Mouse (Mus musculus) spleen, adult 2 months (tissue): ENCODE measurements around the gene Mgat3.

ENCODE experiments used
- CTCF ChIP-seq: fragments of 200-500 bp; IDR thresholded peaks from 2 replicates; pipeline ENCODE4 v1.5.1; 2011; ENCODE audit warnings: mild to moderate bottlenecking, inconsistent platforms; ENCODE audit not compliant: insufficient read depth, insufficient read length, insufficient replicate concordance; ENCODE audit errors: extremely low read depth
- POLR2A ChIP-seq: fragments of 200-500 bp; IDR thresholded peaks from 2 replicates; pipeline ENCODE4 v1.6.1; 2011; ENCODE audit warnings: low read depth, low read length, inconsistent platforms

DNA sequence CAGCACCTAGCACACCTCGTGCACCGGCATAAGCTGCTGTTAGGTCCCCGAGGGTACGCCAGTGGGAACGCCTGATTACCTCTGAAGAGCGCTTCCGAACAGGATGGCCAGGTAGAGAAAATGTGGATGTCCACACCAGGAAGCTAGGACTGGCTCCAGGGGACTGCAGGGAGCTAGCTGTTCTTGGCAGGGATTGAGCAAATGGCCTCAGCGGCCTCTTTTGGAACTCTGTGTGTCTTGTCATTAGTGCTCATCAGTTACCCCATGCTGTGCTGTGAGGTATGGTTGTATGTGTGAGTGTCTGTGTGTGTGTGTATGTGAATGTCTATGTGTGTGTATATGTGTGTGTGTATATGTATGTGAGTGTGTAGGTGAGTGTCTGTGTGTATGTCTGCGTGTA lies 1.8 kb downstream of the Mgat3 start:
- no peak for TF ChIP-seq CTCF
- no peak for TF ChIP-seq POLR2A
